Mouse (Mus musculus) liver, embryonic 14 days (tissue): ENCODE results near the gene Afmid. TPM values are rescaled to one million over a fixed set of nuclear protein-coding genes. Genes with fewer than 3 reads are reported as not detected.

Source experiments
- polyA plus RNA-seq: library from polyadenylated mRNA; depleted of rRNA; stranded (reverse); fragments of >200 nt; gene quantifications from 2 replicates; pipeline ENCODE4 v1.2.3, GENCODE M21; 2012; rRNA removed

Gene Afmid
- 7.4 and 8.4 TPM in 2 replicates for polyA plus RNA-seq

DNA sequence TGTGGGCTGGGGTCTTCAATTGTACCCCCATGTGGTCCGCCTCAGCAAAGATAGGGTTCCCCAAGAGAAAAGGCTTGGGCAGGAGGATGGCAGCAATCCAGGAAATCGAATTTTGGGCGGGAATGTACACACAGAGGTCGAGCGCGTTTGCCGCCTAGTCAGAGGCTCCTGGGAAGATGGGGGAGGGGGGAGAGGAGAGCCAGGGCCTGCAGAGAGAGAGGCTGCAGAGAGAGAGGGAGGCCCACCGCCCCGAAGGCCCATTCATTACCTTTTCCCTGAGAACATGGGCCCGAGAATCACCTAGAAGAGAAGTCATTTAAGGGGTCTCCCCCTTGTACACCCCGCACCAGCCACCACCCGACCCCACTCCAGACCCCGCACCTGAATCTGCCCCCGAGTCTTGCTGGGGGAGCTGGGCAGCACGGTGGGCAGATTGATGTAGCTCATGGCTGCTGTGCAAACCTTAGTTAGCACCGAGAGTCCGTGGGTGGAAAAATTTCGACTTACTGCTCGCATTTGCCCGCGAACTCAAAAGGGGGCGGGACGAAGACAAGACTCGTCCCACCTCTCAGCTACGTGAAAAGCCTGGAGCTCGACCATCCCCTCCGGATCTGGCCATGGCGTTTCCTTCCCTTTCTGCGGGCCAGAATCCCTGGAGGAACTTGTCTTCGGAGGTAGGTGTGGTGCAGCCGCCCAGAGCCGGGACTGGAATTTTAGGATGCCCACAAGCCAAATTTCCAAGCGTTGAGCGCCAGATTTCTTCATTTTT is at the start of gene Afmid, which contains the start of gene Tk1:
Gene Afmid (plus strand): TSS at position 592 of the 769 bp plus-strand sequence.
Gene Tk1 (minus strand): TSS at position 760 of the 769 bp plus-strand sequence.

GRCm38 (mm10) chr11:117781993-117782704 is 43.6 kb upstream of the Afmid start, which contains the start of the genes Tmc8 and Tmc6:
TSS of gene Tmc8 (plus strand) at chr11:117782076.
TSS of gene Tmc6 (minus strand) at chr11:117782198.

GRCm38 (mm10) chr11:117797511-117798159 is 28.1 kb upstream of the Afmid start, which contains the start of gene 6030468B19Rik:
TSS of gene 6030468B19Rik (plus strand) at chr11:117797660.

DNA sequence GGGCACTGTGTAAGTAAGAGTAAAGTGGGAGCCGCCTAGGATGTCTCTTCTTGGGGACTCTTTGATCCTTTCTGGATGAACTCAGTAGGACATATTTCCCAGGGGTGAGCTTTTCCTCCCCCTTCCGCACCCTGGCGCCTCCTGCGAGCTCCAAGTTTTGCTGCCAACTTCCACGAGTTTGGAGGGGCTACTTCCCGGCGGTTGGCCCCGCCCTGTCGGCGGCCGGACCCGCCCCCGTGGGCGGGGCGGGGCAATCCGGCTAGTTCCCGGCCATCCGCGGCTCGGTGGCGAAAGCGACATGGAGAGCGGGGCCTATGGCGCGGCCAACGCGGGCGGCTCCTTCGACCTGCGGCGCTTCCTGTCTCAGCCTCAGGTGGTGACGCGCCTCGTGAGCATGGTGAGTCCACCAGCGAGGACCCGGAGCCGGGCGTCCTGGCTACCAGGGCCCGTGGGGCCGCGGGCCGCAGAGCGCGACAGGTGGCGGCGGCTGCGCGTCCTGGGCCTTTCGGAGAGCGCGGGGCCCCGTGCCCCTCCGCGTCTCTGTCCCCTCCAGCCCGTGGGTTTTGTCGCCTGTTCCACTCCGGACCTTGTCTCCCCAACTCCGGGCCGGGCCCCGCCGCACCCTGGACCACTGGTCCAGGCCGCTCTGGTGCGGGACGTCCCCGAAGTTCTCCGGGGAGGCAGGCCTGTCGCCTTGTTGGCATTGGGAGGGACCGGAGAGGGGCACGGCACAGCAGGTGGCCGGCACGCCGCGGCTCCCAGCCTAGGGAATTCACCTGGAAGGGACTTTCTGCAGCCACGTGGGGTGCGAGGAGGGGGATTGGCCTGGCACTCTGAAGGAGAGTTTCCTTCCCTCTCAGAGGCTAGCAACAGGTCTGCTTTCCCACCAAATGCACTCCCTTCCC is 16.1 kb upstream of the Afmid start, which contains the start of the genes Gm20708 and Syngr2:
Gene Gm20708 (plus strand): TSS at position 262 of the 905 bp plus-strand sequence.
Gene Syngr2 (plus strand): TSS at position 262 of the 905 bp plus-strand sequence.

GRCm38 (mm10) chr11:117848985-117849671 is 23.4 kb downstream of the Afmid start, which contains the start of gene Birc5:
TSS of gene Birc5 (plus strand) at chr11:117849251.

DNA sequence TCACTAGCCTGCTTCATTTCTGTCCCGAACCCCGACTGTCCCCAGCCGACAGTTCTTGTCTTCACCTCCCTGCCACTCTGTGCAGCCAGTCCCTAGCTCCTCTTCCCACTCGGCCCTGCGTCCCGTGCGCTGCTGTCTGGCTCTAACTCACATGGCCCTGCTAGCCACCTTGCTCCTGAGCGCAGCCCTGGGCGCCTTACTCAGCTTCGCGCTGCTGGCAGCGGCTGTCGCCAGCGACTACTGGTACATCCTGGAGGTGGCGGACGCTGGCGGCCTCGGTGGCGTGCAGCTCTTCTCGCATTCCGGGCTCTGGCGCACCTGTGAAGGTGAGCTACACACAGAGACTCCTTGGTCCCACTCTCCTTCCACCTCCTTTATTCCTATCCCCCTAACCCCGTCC is 34.9 kb downstream of the Afmid start, which contains the start of gene Tmem235:
Gene Tmem235 (plus strand): TSS at position 152 of the 400 bp plus-strand sequence.

DNA sequence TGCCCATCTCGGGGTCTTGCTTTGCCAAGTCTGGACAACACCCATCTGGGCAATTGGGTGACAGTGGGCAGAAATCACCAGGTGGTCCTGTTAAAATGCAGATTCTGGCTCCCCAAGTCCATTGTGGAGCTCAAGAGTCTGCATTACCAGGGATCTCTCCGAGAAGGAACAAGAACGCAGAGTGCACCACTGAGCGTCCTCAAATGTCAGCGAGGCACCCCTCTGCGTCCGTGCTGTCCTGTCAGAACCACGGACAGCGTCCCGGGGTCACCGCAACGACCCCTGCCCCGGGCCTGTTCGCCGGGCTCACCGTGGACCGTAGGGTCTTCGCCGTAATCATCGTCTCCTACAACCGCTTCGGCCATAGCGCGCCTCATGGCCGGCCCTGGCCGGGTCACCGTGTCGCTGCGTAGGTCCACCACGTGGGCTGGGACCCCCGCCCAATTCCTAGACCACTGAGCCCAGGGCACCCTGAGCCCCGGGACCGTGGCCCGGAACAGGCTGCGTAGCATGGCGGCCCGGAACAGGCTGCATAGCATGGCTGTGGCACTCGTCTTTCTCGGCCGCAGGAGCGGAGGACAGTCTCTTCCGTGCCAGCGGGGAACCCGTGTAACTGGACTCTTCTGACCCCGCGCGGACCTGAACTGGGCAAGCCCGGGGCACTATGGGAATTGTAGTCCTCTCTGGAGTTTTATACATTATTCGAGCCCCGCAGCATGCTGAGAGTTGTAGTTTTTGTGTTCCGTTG is 47.3 kb downstream of the Afmid start, which contains the start of gene Tha1:
Gene Tha1 (minus strand): TSS at position 621 of the 748 bp plus-strand sequence.

Other genes with a start within 250 kb of the Afmid start
- 3.4 and 3.6 TPM in 2 replicates for gene Tnrc6c, start 171.6 kb upstream of the Afmid start, polyA plus RNA-seq
- 21.0 and 30.8 TPM in 2 replicates for gene Tmc8, start 43.8 kb upstream of the Afmid start, polyA plus RNA-seq
- 46.8 and 53.2 TPM in 2 replicates for gene Tmc6, start 43.7 kb upstream of the Afmid start, polyA plus RNA-seq
- 76.6 and 99.3 TPM in 2 replicates for gene 6030468B19Rik, start 28.3 kb upstream of the Afmid start, polyA plus RNA-seq
- 0.02 TPM in 1 of 2 replicates, not detected in the other for gene Gm20708, start 16.3 kb upstream of the Afmid start, polyA plus RNA-seq
- gene Syngr2, start 16.3 kb upstream of the Afmid start, polyA plus RNA-seq = 31.2 and 42.0 TPM in 2 replicates
- gene Tk1, start 168 bp downstream of the Afmid start, polyA plus RNA-seq = 124 and 146 TPM in 2 replicates
- gene Birc5, start 23.3 kb downstream of the Afmid start, polyA plus RNA-seq = 186 and 213 TPM in 2 replicates
- 0.02 TPM in 1 of 2 replicates, not detected in the other for gene Tmem235, start 34.8 kb downstream of the Afmid start, polyA plus RNA-seq
- 1.3 and 1.4 TPM in 2 replicates for gene Tha1, start 47.6 kb downstream of the Afmid start, polyA plus RNA-seq
- gene Socs3, start 144.1 kb downstream of the Afmid start, polyA plus RNA-seq = 6.8 and 8.0 TPM in 2 replicates
- 11.4 and 13.1 TPM in 2 replicates for gene Pgs1, start 160.4 kb downstream of the Afmid start, polyA plus RNA-seq